Mouse (Mus musculus): ENCODE measurements around the gene Olfr1432.
"Not testable (repeated sequence)": the region's sequence is repeated elsewhere in the genome, so short reads cannot be mapped to it uniquely, and the experiment has no call there.

Olfr1432 gene

GRCm38 (mm10) chr19:12232496-12232895, at the start of gene Olfr1432:
Gene Olfr1432 (minus strand): TSS chr19:12232596.
- not testable (repeated sequence) for DNase-seq (ENCODE audit: low spot score in 2 of 2)

GRCm38 (mm10) chr19:12279554-12279953, 47.2 kb upstream of the Olfr1432 start, which contains the start of gene Olfr1434:
Gene Olfr1434 (plus strand): TSS chr19:12279854.
- DNase-seq (ENCODE audit: low spot score in 2 of 2): no peak

- no peak for DNase-seq (ENCODE audit: low spot score in 2 of 2)
Observed at GRCm38 (mm10) chr19:12260732-12261131, 28.3 kb upstream of the Olfr1432 start, which contains the start of gene Olfr235. Gene Olfr235 (plus strand): TSS chr19:12261032.

GRCm38 (mm10) chr19:12241559-12241958, 9.2 kb upstream of the Olfr1432 start, which contains the start of gene Olfr262:
Gene Olfr262 (minus strand): TSS chr19:12241659.
- DNase-seq (ENCODE audit: low spot score in 2 of 2): no peak

- no peak for DNase-seq (ENCODE audit: low spot score in 2 of 2)
Observed at GRCm38 (mm10) chr19:12200334-12200733, 32.1 kb downstream of the Olfr1432 start, which contains the start of gene Olfr1431. Gene Olfr1431 (plus strand): TSS chr19:12200634.

GRCm38 (mm10) chr19:12199076-12199475, 33.3 kb downstream of the Olfr1432 start:
- not testable (repeated sequence) for DNase-seq (ENCODE audit: low spot score in 2 of 2)
